Mouse (Mus musculus): ENCODE results near the gene Olfr1490.
"Not testable (repeated sequence)": the region's sequence is repeated elsewhere in the genome, so short reads cannot be mapped to it uniquely, and the experiment has no call there.

The Olfr1490 gene

GRCm38 (mm10) chr19:13650791-13651190 is at the start of gene Olfr1490:
Gene Olfr1490, plus strand, starts transcription at chr19:13651091.
- no peak for DNase-seq

GRCm38 (mm10) chr19:13617075-13617474 is 33.8 kb upstream of the Olfr1490 start, which contains the start of gene Olfr1487:
Gene Olfr1487, plus strand, starts transcription at chr19:13617375.
- DNase-seq = not testable (repeated sequence)

DNA sequence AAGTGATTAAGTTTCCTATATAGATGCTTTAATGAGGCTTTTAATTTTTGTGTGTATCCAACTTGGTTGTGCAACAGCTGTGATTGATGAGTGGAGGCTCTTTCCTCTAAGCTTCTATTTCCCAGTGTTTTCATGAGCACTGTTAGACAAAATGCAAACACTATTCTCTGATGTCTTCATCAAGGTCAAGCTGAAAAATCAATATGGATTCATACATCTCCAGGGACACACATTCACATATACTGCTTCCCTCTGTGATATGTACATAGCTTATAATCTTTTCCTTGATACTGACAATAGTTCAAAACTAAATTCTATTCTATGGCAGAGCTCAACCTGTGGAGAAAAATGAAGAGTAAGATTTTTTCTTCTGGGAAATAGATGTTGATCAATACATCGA is 19.6 kb upstream of the Olfr1490 start, which contains the start of gene Olfr1489:
Gene Olfr1489 (plus strand): TSS at position 301 of the 400 bp plus-strand sequence.
- DNase-seq = no peak

- no peak for DNase-seq
Observed at GRCm38 (mm10) chr19:13696968-13697367, 46.1 kb downstream of the Olfr1490 start, which contains the start of gene Olfr1491. Gene Olfr1491, plus strand, starts transcription at chr19:13697268.
